Mouse (Mus musculus) cerebellum, adult 18-20 months (tissue): ENCODE measurements around the gene Sox15.
A peak's percentile ranks its signal among the peaks of the same experiment; 100 is the strongest.
"Not testable (repeated sequence)": the region's sequence is repeated elsewhere in the genome, so short reads cannot be mapped to it uniquely, and the experiment has no call there.

ENCODE experiments used
- DNase-seq, 2 experiments: peaks; one replicate each; pipeline ENCODE4 v3.0.0; 2021

The Sox15 gene

DNA sequence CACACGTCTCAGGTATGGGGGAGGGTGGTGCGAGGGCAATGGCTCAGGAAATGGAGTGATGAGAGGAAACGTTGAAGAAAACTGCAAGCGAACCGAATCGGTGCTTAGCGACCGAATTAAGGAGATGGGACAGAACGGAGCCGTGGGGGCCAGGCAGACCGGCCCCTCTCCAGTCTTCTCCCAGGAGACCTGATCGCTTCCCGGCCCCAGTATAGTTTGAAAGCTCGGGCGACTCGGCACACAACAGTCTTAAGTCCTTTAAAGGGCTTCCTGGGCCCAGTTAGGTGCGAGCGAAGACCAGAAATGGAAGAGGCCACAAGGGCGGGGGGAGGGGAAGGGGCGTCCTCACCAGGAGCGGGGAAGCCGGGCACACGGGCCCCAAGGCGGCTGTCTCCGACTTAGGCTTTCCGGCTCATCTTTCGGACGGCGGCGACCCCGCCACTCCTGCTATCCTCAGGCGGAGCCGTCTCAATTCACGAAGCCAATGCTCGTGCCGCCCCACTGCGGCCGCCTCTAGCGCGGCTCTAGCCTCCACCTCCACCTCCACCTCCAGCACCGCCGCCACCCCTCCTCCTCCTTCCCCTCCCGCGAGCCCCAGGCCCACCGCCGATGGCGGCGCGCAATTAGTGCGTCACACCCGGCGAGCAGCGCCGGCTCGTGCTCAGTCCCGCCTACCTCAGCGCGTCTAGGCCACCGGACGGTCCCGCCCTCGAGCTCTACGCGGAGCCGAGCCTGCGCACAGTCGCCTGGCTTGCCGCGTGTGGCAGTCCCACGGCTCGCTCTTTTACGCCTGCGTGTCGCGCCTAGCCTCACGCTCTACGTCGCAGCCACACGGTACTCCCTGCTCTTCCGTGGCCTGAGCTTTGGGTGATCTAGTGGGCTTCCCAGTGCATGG is 26.4 kb downstream of the Sox15 start, which contains the start of gene Senp3:
Senp3 (minus strand) TSS at position 771 of the 895 bp plus-strand sequence.
- DNase-seq, result peak; percentile 97 to 98

DNA sequence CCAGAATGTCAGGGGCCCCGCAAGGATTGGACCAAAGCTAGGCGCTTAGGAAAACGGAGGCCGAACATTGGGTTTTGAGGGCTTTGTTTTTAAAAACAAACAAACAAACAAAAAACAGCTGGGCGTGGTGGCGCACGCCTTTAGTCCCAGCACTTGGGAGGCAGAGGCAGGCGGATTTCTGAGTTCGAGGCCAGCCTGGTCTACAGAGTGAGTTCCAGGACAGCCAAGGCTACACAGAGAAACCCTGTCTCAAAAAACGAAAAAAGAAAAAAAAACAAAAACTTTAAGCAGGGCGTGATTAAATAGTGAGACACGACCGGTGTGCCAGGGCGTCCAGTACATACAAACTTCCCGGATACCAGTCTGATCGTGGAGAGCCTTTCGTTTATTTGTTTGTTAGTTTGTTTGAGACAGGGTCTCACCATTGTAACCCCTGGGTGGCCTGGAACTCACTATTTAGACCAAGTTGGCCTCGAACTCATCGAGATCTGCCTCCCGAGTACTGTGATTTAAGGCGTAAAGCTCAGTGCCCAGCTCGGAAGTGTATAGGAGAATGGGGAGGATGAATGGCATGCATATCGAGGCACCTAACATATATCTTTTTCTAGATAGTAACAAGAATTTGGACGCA is 27.2 kb downstream of the Sox15 start:
- peak in 1 of 2 experiments; percentile 22 for DNase-seq

- peak; percentile 87 to 92 for DNase-seq
These were observed 27.9 kb downstream of the Sox15 start for GRCm38 (mm10) chr11:69682840-69683533.

DNA sequence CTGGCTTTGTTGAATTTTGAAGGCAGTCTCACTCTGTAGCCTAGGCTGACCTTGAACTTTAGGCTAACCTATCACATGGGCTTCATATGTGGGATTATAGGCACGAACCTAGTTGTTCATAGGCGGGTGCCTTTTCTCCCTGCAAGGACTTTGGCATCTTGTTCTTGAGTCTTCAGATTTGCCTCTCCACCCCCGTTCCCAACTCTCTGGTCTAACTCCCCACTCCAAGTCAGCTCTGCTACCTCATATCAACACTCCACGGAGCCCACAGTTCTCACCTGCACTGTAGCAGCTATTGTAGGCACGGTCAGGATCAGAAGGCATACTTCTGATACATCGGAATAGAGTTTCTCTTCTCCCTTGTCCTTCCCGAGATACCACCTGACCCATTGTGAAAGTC is 28.5 kb downstream of the Sox15 start:
- DNase-seq, result no peak

- DNase-seq, result peak in 1 of 2 experiments; percentile 40
These were observed 29.1 kb downstream of the Sox15 start for GRCm38 (mm10) chr11:69684128-69684745.

DNA sequence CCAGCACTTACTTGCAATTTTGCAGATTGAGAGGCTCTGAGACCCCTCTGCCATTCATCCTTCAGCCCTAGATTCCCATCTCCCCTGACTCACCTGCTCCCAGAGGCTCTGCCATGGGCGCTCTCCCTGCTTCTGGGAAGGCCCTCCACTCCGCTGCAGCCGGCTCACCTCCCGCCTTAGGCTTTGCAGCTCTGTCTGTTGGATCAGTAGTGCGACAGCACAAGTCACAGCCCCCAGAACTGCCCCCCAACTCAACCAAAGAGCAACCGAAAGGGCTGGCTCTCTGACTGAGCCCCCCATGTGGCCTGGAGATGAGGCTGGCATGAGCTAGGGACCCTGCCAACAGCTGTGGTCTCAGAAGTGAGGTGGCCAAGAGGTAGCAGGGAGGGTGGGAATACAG is 29.8 kb downstream of the Sox15 start:
- DNase-seq, result peak; percentile 26 to 50

DNA sequence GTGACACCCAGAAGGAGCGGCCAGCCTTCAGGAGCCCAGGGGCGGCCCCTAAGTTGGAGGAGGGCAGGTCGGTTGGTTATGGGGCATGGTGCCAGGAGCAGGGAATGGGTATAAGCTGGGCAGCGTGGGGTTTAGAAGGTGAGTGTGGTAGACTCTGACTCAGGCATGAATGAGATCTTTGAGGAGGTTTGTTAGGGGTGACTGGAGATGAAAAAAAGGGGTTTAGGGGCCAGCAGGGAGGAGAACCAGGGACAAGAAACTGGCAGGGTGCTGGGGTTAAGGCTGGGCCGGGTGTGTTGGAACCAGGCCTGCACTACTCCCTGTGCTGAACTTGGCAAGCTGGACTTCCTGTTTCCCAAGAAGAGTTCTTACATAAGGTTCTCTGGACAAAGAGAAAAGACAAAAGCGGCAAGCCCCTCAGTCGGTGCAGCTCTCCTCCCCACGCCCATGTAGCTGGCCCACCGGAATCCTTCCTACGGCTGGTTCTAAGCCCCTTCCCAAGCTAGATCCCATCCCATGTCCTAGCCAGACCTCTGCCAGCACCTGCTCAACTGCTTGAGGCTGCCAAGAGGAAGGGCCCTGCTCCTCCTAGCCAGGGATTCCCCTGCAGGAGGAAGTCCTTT is 30.5 kb downstream of the Sox15 start, which contains the start of gene Tnfsf13:
Tnfsf13 (minus strand) TSS at position 259 of the 623 bp plus-strand sequence.
- peak; percentile 83 for DNase-seq

DNA sequence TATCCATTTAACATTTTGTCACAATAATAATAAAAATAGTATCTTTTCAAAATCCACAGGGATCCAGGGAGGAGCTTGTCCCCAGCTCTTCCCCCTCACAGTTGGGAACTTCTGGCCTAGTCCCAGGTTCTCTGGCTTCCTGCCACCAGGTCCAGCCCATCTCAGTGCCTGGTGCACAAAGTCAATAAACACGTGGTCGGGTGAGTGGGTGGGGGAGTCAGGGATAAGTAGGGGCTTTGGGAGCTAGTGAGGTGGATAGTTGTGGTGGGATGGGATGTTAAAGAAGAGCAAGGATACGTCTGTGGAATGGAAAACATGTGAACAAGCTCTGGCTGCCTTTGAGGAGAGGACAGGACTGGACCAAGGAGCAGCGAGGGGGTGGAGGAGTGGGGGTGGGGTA is 31.3 kb downstream of the Sox15 start:
- DNase-seq, result peak; percentile 70 to 77

GRCm38 (mm10) chr11:69687061-69687460 is 31.9 kb downstream of the Sox15 start:
- no peak for DNase-seq

GRCm38 (mm10) chr11:69689891-69690290 is 34.8 kb downstream of the Sox15 start:
- DNase-seq, result no peak

- DNase-seq, result no peak
These were observed 37.2 kb downstream of the Sox15 start for GRCm38 (mm10) chr11:69692196-69692811.

GRCm38 (mm10) chr11:69692863-69693262 is 37.7 kb downstream of the Sox15 start:
- DNase-seq, result no peak

DNA sequence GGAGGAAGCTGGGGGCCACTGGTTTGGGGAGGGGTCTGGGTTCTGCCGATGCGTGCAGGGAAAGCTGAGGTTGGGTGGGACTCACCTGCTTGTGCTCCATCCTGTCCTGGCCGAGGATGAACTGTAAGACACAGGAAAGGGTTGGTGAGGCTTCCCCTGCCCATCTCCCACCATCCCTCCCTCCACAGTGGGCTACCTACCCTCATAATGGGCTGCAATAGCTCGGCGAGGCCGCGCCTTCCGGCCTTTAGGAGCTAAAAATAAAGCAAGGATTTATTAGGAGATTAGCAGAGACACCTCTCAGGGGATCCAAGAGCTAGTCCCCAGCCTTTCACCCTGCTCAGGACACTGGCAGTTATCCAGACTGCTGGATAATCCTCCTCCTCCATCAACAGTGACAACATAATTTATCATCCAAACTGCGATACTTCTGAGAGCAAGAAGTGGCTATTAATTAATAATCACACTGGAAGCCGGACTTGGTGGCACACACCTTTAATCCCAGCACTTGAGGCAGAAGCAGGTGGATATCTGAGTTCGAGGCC is 38.4 kb downstream of the Sox15 start:
- no peak for DNase-seq

- DNase-seq, result no peak
These were observed 39.9 kb downstream of the Sox15 start for GRCm38 (mm10) chr11:69695046-69695360.

GRCm38 (mm10) chr11:69695361-69696181 is 40.5 kb downstream of the Sox15 start, which contains the start of the genes Tnfsf12 and Tnfsfm13:
Gene Tnfsf12 (minus strand): TSS chr11:69695849.
Gene Tnfsfm13 (minus strand): TSS chr11:69696098.
- DNase-seq, result peak; percentile 63 to 71

DNA sequence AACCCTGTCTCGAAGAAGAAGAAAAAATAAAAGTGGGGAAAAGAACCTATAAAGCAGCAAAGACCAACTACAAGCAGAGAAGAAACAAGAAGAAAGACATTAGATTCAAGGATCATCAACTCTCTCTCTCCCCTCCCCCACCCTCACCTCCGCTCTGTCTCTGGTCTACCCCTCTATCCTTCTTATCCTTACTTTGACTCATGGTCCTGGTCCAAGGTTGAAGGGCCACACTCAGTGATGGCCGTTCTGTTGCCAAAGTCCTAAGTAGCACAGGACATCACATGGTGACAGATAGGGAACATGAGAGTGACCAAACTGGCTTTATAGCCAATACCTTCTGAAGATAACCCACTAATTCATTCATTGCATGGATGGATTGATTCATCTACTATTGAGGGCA is 42.3 kb downstream of the Sox15 start:
- DNase-seq, result no peak

GRCm38 (mm10) chr11:69698574-69698973 is 43.5 kb downstream of the Sox15 start:
- DNase-seq, result no peak

DNA sequence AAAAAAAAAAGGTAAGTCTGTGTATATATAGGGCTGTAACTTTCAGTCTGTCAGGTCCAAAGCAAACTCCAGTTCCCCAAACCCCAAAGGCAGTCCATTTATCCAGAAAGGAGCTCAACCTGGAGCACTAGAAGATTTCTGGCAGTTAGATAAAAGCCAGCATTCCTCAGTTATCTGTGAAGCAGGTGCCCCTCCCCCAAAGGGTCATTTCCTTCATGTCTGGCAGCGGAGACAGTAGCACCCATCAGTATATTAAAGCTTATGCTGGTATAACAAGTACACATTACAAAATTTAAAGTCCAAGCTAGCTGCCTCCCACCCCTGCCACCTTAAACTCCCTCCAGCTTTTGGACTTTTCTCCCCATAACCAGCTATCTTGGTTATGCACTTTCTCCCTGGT is 44.5 kb downstream of the Sox15 start:
- DNase-seq, result no peak

DNA sequence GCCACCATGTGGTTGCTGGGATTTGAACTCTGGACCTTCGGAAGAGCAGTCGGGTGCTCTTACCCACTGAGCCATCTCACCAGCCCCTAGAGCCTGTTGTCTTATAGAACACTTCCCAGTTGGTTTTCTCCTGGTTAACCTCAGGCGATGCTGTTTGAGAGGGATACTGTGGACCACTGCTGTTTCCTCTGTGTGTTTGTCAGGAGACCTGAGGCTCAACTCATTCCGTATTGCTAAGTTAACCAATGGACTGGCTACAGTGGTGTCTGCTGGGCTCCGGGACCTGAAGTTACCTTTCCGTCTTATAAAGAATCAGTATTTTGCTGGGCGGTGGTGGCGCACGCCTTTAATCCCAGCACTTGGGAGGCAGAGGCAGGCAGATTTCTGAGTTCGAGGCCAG is 47.8 kb downstream of the Sox15 start:
- DNase-seq, result not testable (repeated sequence)

GRCm38 (mm10) chr11:69703381-69703780 is 48.3 kb downstream of the Sox15 start:
- DNase-seq, result not testable (repeated sequence)
